Mouse (Mus musculus) limb, embryonic 11.5 days (tissue): ENCODE results near the gene Kng1. TPM values are rescaled to one million over a fixed set of nuclear protein-coding genes. Genes with fewer than 3 reads are reported as not detected.
A peak's percentile ranks its signal among the peaks of the same experiment; 100 is the strongest.

Experiments
- ATAC-seq: fragments of 200-750 bp; cut with Nextera tagmentation; 2 replicates; pipeline ENCODE4 v1.8.0; 2017; ENCODE audit warnings: low read depth; ENCODE audit not compliant: insufficient number of reproducible peaks, low FRiP score, low TSS enrichment
- DNase-seq: peaks from one replicate; pipeline ENCODE4 v3.0.0-alpha.2; 2015; ENCODE audit warnings: low spot score
- H3K27ac ChIP-seq: fragments of 300-500 bp; sonication (generic); replicated peaks from 2 replicates; pipeline ENCODE4 v1.5.1; 2014; ENCODE audit warnings: low read depth, mild to moderate bottlenecking, low read length
- H3K27me3 ChIP-seq: fragments of 300-500 bp; sonication (generic); 2 replicates; pipeline ENCODE4 v1.6.1; 2014; ENCODE audit warnings: mild to moderate bottlenecking, low read length, mixed read lengths; ENCODE audit not compliant: control insufficient read depth, insufficient read depth
- H3K36me3 ChIP-seq: fragments of 300-500 bp; sonication (generic); 2 replicates; pipeline ENCODE4 v1.6.1; 2014; ENCODE audit warnings: mild to moderate bottlenecking, low read length, moderate library complexity, mixed read lengths; ENCODE audit not compliant: control insufficient read depth, insufficient read depth
- H3K4me1 ChIP-seq: fragments of 300-500 bp; sonication (generic); 2 replicates; pipeline ENCODE4 v1.6.1; 2014; ENCODE audit warnings: low read length, mixed read lengths; ENCODE audit not compliant: control insufficient read depth, insufficient read depth
- H3K4me2 ChIP-seq: fragments of 300-500 bp; sonication (generic); 2 replicates; pipeline ENCODE4 v1.6.1; 2014; ENCODE audit warnings: low read depth, mild to moderate bottlenecking, moderate library complexity; ENCODE audit not compliant: severe bottlenecking
- H3K4me3 ChIP-seq: fragments of 300-500 bp; sonication (generic); 2 replicates; pipeline ENCODE4 v1.5.1; 2014; ENCODE audit warnings: low read depth, low read length
- H3K9ac ChIP-seq: fragments of 300-500 bp; sonication (generic); 2 replicates; pipeline ENCODE4 v1.6.1; 2014; ENCODE audit warnings: mild to moderate bottlenecking, low read length
- H3K9me3 ChIP-seq: fragments of 300-500 bp; sonication (generic); 2 replicates; pipeline ENCODE4 v1.6.1; 2016; ENCODE audit warnings: low read length; ENCODE audit not compliant: control insufficient read depth
- WGBS: fragments of 180-500 bp; shearing (Covaris S2); extraction: QIAGEN DNeasy Blood & Tissue Kit; methylation state at CpG from one replicate; pipeline ENCODE4 v1.1.7; 2014; 5-methylcytosine and 5-hydroxymethylcytosine counted together
- microRNA-seq: library from miRNA; unstranded; fragments of <30 nt; microRNA quantifications from one replicate; pipeline ENCODE4, GENCODE M21; 2016
- polyA plus RNA-seq: library from polyadenylated mRNA; unstranded; fragments of >200 nt; fragmentation: Nextera tagmentation; extraction: Ambion mirVana; gene quantifications from 2 replicates; pipeline ENCODE4 v1.2.1, GENCODE M21; 2014

Gene Kng1
- polyA plus RNA-seq, 1 experiment from 2014 or later: 0.33 TPM

- Histone ChIP-seq H3K4me2 (peak within 1 kb of the TSS; percentile 58), H3K4me3 (peak within 1 kb of the TSS; percentile 66), H3K9ac (peak within 1 kb of the TSS; percentile 88), H3K27me3 (no peaks in the 10 kb centered on the region), H3K27ac (peak within 1 kb of the TSS; percentile 88), H3K4me1 (0 out of 2 replicates have a peak, but pooled peaks cover 3% of the 10 kb centered on the region), H3K9me3 (no peaks in the 10 kb centered on the region), H3K36me3 (peaks cover 5% of the 10 kb centered on the region)
- ATAC-seq (peak; percentile 90), DNase-seq (peak; percentile 94)
- under 1% methylated on average over 51 of the region's 51 CpGs for WGBS
Measured at GRCm38 (mm10) chr16:23127673-23128375, 70.2 kb downstream of the Kng1 start, which contains the start of gene Rfc4. Gene Rfc4, minus strand, starts transcription at chr16:23127737.

GRCm38 (mm10) chr16:23130303-23130702 lies 72.6 kb downstream of the Kng1 start:
- Histone ChIP-seq H3K4me2 (no peak overlapping the region), H3K9ac (no peak overlapping the region), H3K27me3 (no peaks in the 10 kb centered on the region), H3K4me1 (0 out of 2 replicates have a peak, but pooled peaks cover 3% of the 10 kb centered on the region), H3K4me3 (no peak overlapping the region), H3K27ac (no peak overlapping the region), H3K36me3 (no peaks in the 10 kb centered on the region), H3K9me3 (no peaks in the 10 kb centered on the region)
- DNase-seq (no peak), ATAC-seq (no peak)
- WGBS: 94% methylated on average over 3 of the region's 3 CpGs

Small RNA genes lying within 50 kb of the gene (microRNA-seq; reads per million reads assigned to microRNA genes)
- not detected for gene Gm49346

Other genes starting within 250 kb of the Kng1 start
- gene Crygs, start 246.3 kb upstream of the Kng1 start, polyA plus RNA-seq: not detected in 2 replicates
- 37.9 and 39.9 TPM in 2 replicates for gene Tbccd1, start 200.2 kb upstream of the Kng1 start, polyA plus RNA-seq
- 106 and 112 TPM in 2 replicates for gene Dnajb11, start 200.0 kb upstream of the Kng1 start, polyA plus RNA-seq
- gene Ahsg, start 166.6 kb upstream of the Kng1 start, polyA plus RNA-seq: not detected in 2 replicates
- not detected in 2 replicates for gene Fetub, start 139.5 kb upstream of the Kng1 start, polyA plus RNA-seq
- gene Hrg, start 106.8 kb upstream of the Kng1 start, polyA plus RNA-seq: not detected in 2 replicates
- not detected in 2 replicates for gene Kng2, start 28.4 kb upstream of the Kng1 start, polyA plus RNA-seq
- gene Eif4a2, start 49.6 kb downstream of the Kng1 start, polyA plus RNA-seq: 228 and 233 TPM in 2 replicates
- gene Rfc4, start 69.9 kb downstream of the Kng1 start, polyA plus RNA-seq: 203 and 210 TPM in 2 replicates
- gene Adipoq, start 88.7 kb downstream of the Kng1 start, polyA plus RNA-seq: not detected in 2 replicates
- 29.1 and 30.4 TPM in 2 replicates for gene St6gal1, start 166.9 kb downstream of the Kng1 start, polyA plus RNA-seq